Mouse (Mus musculus): ENCODE results near the gene Haus7.
A peak's percentile ranks its signal among the peaks of the same experiment; 100 is the strongest.

The Haus7 gene

GRCm38 (mm10) chrX:73458877-73459392 is at the start of gene Haus7:
Haus7 (minus strand) TSS chrX:73459044.
- peak; percentile 94 for DNase-seq (ENCODE audit: low read depth, low spot score)

- DNase-seq (ENCODE audit: low read depth, low spot score): no peak
Observed at GRCm38 (mm10) chrX:73506577-73506976, 47.7 kb upstream of the Haus7 start.

DNA sequence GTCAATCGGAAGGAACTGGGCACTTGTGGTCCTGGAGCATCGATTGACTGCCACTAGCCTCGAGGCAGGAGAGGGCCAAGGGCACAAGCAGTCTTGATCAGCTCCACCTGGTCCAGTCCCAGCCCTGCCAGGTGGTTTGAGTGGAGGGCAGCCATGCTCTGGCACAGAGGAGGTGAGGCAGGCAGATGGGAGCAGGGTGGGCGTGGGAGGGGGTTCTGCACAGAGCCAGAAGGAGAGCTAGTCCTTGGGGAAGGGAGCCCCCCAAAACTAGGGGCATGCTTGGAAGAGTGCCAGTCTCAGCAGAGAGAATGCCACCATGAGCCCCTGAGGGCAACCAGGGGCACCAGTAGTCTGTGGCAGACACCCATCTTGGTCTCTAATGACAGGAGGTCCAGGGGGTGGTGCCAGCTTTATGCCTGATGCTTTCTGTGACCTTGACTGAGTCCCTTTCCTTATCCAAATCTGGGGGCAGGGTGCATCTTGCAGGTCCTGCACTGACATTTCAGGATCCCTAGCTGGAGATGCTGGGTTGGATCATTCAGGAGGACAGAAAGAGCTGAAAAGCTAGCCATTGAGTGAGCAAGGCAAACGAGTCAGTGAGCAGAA is 46.4 kb upstream of the Haus7 start:
- no peak for DNase-seq (ENCODE audit: low read depth, low spot score)

DNA sequence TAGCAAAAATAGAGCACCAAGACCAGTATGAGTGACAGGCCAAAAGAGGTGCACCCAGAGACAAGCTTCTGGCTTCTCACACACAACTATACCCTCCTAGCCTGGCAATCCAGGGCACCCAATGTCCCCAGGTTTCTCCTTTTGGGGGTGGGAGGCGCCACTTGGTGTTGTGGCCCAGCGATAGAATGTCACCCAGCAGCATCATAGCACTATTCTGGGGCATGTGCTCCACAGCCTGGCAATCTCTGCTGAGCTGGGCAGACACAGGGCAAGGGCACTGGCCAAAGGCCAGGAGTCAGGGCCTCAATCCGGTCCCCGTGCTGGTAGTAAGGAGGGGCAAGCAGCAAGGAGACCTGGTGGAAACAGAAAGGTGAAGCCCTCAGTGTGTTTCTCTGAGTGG is 37.9 kb upstream of the Haus7 start:
- DNase-seq (ENCODE audit: low read depth, low spot score): no peak

GRCm38 (mm10) chrX:73493567-73493966 is 34.7 kb upstream of the Haus7 start:
- peak; percentile 76 for DNase-seq (ENCODE audit: low read depth, low spot score)

- DNase-seq (ENCODE audit: low read depth, low spot score): no peak
Observed at GRCm38 (mm10) chrX:73490804-73491203, 32.0 kb upstream of the Haus7 start.

DNA sequence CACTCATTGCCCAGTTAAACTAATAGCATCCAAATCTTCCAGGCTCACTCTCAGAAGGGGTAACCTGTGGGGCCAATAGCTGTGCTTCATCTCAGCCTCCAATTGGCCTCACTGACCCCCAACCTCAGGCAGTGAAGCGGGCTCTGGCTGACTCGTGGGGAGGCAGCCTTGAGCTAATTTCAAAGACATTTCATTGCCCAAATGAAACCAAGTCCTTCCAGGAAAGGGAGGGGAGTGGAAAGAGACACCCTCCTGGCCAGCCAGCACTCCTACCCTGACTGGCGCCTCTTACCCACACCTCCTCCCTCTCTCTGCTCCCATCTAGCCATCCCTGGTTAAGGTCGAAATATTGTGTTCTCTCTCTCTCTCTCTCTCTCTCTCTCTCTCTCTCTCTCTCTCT is 31.3 kb upstream of the Haus7 start:
- no peak for DNase-seq (ENCODE audit: low read depth, low spot score)

DNA sequence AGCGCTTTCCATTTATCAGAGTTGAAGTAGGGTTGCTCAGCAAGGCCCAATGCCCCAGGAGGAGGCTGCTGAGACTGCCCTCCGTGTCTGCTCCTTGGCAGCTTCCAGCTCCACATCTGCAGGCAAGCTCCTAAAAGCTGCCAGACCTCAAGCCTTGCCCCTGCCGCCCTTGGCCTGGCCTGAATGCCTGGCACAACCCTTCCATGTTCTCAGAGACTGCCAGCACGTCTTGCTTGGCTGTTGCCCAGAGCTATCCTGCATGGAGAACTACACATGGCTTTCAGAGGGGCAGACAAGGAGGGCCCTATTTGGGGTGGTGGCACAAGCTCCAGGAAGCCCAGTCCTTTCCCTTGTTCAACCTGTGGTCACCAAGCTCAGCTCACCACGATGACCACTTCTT is 28.1 kb upstream of the Haus7 start:
- no peak for DNase-seq (ENCODE audit: low read depth, low spot score)

DNA sequence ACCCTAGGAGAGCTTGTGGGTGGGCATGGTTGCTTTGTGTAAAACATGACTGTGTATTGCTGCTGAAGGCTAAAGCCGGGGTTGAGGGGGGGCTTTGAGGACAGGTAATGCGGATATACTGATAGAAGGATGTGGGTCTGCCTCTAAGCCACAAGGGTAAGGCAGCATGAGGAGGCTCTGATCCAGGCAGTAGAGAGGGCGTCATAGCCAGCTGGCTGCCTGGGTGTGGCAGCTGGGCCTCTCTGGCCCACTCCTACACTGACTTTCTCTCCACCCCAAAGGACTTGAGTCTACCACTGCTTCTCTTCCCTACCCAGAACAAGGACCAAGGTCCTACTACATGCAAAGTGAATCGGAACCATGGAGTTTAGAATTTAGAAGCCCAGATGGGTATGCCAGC is 26.0 kb upstream of the Haus7 start:
- no peak for DNase-seq (ENCODE audit: low read depth, low spot score)

DNA sequence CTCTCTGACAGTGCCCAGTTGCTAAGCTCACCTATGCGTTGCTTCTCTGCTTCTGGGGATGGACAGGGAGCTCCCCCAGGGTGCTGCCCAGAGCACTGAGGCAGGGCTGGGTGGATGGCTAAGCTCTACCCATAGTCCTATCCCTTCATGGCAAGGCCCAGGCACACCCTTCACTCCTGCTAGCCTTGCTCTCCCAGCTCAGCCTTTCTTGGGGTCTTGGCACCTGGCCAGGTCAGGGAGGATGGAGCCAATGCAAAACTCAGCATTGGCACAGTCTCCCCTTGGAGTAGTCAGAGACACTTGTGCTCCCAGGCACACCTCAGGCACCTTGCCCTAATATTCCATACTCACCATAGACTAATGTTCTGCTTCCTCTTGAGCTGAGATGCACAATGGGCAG is 25.2 kb upstream of the Haus7 start:
- DNase-seq (ENCODE audit: low read depth, low spot score): no peak

DNA sequence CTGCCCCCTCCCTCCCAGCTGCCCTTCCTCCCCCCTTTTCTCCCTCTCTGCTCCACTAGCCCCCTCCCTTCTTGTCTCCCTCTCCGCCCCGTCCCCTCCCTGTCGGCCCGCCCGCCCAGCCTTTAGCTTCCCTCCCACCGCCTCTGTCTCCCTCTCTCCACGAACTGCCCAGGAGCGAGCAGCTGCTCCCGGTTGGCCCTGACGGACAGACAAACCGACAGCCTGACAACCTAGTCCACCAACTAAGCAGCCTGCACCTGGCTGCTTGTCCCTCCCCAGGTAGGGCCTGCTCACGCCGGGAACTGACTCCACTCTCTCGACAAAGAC is 24.6 kb upstream of the Haus7 start, which contains the start of gene Bgn:
Gene Bgn (plus strand): TSS at position 119 of the 327 bp plus-strand sequence.
- DNase-seq (ENCODE audit: low read depth, low spot score): no peak

- DNase-seq (ENCODE audit: low read depth, low spot score): no peak
Observed at GRCm38 (mm10) chrX:73482643-73483483, 24.0 kb upstream of the Haus7 start.

- no peak for DNase-seq (ENCODE audit: low read depth, low spot score)
Observed at GRCm38 (mm10) chrX:73480334-73480733, 21.5 kb upstream of the Haus7 start.

- no peak for DNase-seq (ENCODE audit: low read depth, low spot score)
Observed at GRCm38 (mm10) chrX:73479656-73480055, 20.8 kb upstream of the Haus7 start.

DNA sequence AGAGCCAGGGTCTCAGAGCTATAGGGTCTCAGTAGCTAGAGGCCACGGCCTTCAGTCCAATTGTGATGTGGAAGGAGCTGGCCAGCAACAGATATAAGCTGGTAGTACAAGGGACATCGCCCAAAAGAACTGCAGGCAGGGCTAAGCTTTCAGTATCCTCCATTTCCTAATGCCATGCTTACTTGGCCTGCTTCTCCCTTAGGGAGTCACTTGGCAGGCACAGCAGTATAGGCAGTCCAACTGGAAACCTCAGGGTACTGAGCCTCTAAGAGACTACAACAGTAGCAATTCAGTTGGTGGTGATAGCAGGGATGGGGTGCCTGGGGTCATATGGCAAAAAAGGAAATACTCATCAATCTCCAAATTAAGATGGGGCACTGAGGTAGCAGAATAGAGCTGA is 18.7 kb upstream of the Haus7 start:
- no peak for DNase-seq (ENCODE audit: low read depth, low spot score)

DNA sequence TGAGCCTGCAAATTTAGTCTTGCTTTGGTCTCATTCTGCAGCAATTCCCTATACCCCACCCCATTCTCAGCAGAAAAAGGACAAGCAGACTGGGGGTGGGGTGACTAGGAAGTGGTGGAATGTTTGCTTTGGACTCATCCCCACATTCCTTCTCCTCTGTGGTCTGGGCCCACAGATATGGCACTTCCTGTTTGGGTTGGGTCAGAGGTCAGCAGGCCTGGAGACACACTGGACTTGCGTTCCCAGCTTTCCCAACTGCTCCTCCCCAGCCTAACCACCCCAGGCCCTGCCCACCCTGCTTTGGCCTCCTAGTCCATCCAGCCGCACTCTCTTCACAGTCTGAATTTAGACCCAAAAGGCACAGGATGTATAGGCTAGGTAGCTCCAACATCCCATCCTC is 17.8 kb upstream of the Haus7 start:
- peak; percentile 36 for DNase-seq (ENCODE audit: low read depth, low spot score)

DNA sequence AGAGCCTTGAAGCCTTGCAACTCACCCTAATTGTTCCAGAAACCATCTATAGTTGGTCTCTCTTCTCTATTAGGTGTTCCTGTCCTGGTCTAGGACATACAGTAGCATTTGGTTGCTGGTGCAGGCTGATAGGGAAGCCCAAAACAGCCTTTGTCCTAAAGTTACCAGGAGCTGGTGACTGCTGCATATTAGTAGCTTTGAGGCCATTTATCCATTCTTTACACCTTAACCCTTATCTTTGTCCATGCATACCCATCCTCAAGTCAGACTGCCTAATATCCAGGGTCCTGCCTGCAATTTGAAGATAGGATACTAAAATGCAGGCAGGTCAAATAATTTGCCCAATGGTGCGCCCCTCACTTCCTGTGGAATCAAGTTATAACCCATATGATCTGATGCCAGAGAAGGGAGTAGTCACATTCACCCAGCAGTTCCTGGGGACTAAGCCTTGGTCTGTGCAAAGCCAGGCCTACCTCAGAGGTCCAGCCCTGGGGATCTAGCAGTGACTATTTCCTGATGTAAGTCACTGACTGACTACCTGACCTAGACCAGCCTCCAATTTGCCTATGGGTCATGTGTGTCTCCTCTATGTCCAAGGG is 16.9 kb upstream of the Haus7 start:
- no peak for DNase-seq (ENCODE audit: low read depth, low spot score)

DNA sequence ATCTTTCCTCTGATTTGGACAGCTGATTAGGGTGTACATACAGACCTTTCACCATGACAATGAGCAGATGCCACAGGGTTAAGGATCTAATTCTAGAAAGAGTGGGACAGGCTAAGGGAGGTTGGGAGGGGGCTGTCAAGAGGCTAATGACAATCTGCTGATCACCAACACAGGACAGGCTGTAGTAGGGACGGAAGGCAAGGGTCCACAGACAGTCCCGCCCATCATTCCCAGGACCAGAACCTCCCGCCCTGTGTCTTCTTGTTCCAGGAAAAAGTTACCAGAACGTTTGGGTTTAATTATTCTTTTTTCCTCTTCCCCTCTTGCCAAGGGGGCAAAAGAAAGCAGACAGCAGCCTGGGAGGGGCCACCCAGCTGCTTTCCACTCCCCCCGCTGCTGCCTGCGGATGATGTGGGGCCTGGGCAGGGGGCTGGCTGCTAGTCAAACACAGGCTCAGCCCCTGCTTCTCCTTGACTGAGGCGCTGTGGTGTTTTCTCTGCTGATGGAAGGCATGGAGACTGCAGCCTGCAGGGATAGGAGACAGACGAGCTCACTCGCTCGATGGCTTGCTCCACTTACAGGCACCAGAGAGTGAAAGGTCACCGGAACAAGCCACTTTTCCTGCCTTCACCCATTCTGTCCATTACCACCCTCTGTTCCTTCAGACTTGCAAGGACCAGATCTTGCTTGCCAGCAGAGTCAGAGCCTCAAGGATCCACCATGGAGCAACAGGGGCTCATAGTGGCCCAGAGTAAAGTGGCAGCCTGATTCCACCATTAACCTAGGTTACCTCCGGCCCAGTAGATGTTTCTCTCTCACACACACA is 15.7 kb upstream of the Haus7 start:
- DNase-seq (ENCODE audit: low read depth, low spot score): no peak

DNA sequence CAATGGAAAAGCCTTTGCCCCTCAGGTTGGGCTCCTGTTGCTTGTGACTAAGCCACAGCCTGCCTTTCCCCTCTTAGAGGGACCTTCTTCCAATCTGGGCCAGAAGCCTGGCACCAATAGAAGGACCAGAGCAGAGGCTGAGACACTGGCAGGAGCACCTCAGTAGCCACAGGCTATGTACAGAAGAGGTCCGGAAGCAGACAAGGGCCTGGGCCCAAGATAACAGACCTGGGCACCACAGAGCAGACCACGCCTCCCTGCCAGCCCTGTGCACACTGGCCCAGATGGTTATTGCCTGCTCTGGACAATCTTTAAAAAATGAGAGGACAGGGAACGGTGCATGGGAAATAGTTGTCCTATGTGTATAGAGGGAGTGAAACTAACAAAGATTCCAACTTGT is 12.9 kb upstream of the Haus7 start:
- no peak for DNase-seq (ENCODE audit: low read depth, low spot score)

DNA sequence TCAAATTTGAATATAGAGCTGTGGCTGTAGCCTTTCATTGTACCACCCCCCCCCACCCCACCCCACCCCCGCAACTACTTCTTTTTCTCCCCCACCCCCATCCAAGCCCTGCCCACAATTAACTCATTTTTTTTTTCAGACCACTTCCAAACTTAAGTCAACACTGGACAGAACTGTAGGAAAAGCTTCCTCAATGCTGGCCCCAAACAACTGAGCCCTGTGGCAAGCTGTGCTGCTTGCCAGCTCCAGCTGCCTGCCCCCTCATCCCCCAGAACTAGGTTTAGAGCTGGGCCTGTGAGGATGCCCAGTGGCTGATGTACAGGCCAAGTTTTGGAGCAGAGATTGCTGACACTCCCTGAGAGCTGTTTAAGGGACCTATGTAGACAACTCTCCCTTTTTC is 9.9 kb upstream of the Haus7 start:
- DNase-seq (ENCODE audit: low read depth, low spot score): no peak

- no peak for DNase-seq (ENCODE audit: low read depth, low spot score)
Observed at GRCm38 (mm10) chrX:73468330-73468729, 9.5 kb upstream of the Haus7 start.
